Mouse (Mus musculus) lung, postnatal 0 days (tissue): ENCODE measurements around the gene Trim41. TPM values are rescaled to one million over a fixed set of nuclear protein-coding genes. Genes with fewer than 3 reads are reported as not detected.

ENCODE experiments used
- ATAC-seq: fragments of 200-750 bp; cut with Nextera tagmentation; 2 replicates; pipeline ENCODE4 v1.8.0; 2017; ENCODE audit warnings: moderate library complexity
- DNase-seq: peaks from one replicate; pipeline ENCODE4 v3.0.0-alpha.2; 2016; ENCODE audit warnings: low spot score
- H3K27ac ChIP-seq: fragments of 300-500 bp; sonication (generic); 2 replicates; pipeline ENCODE4 v1.5.1; 2014; ENCODE audit warnings: antibody characterized with exemption, mild to moderate bottlenecking, low read length, mixed read lengths
- H3K27me3 ChIP-seq: fragments of 300-500 bp; sonication (generic); replicated peaks from 2 replicates; pipeline ENCODE4 v1.6.1; 2014; ENCODE audit warnings: low read length, mixed read lengths; ENCODE audit not compliant: insufficient read depth
- H3K36me3 ChIP-seq: fragments of 300-500 bp; sonication (generic); 2 replicates; pipeline ENCODE4 v1.6.1; 2014; ENCODE audit warnings: low read length, mixed read lengths; ENCODE audit not compliant: insufficient read depth
- H3K4me1 ChIP-seq: fragments of 300-500 bp; sonication (generic); 2 replicates; pipeline ENCODE4 v1.6.1; 2014; ENCODE audit warnings: antibody characterized with exemption, low read depth, low read length, mixed read lengths; ENCODE audit not compliant: insufficient read depth
- H3K4me2 ChIP-seq: fragments of 300-500 bp; sonication (generic); replicated peaks from 2 replicates; pipeline ENCODE4 v1.6.1; 2014; ENCODE audit warnings: low read depth, mild to moderate bottlenecking, low read length, moderate library complexity, mixed read lengths
- H3K4me3 ChIP-seq: fragments of 300-500 bp; sonication (generic); 2 replicates; pipeline ENCODE4 v1.5.1; 2014; ENCODE audit warnings: low read depth, low read length
- H3K9ac ChIP-seq: fragments of 300-500 bp; sonication (generic); replicated peaks from 2 replicates; pipeline ENCODE4 v1.6.1; 2014; ENCODE audit warnings: low read depth, mild to moderate bottlenecking
- H3K9me3 ChIP-seq: fragments of 300-500 bp; sonication (generic); 2 replicates; pipeline ENCODE4 v1.6.1; 2016; ENCODE audit warnings: low read length, mixed read lengths
- CTCF ChIP-seq: IDR thresholded peaks from 2 replicates; pipeline ENCODE4 v1.5.1; 2016; ENCODE audit warnings: antibody characterized with exemption, mild to moderate bottlenecking
- EP300 ChIP-seq: IDR thresholded peaks from 2 replicates; pipeline ENCODE4 v1.6.1; 2016; ENCODE audit warnings: antibody characterized with exemption, mild to moderate bottlenecking, control low read depth
- WGBS: fragments of 180-500 bp; shearing (Covaris S2); extraction: QIAGEN DNeasy Blood & Tissue Kit; methylation state at CpG from one replicate; pipeline ENCODE4 v1.1.7; 2014; 5-methylcytosine and 5-hydroxymethylcytosine counted together
- polyA plus RNA-seq: library from polyadenylated mRNA; unstranded; fragments of >200 nt; fragmentation: Nextera tagmentation; extraction: Ambion mirVana; gene quantifications from 2 replicates; pipeline ENCODE4 v1.2.1, GENCODE M21; 2015

Trim41 gene
- polyA plus RNA-seq, 1 experiment from 2014 or later: 4.3 TPM

DNA sequence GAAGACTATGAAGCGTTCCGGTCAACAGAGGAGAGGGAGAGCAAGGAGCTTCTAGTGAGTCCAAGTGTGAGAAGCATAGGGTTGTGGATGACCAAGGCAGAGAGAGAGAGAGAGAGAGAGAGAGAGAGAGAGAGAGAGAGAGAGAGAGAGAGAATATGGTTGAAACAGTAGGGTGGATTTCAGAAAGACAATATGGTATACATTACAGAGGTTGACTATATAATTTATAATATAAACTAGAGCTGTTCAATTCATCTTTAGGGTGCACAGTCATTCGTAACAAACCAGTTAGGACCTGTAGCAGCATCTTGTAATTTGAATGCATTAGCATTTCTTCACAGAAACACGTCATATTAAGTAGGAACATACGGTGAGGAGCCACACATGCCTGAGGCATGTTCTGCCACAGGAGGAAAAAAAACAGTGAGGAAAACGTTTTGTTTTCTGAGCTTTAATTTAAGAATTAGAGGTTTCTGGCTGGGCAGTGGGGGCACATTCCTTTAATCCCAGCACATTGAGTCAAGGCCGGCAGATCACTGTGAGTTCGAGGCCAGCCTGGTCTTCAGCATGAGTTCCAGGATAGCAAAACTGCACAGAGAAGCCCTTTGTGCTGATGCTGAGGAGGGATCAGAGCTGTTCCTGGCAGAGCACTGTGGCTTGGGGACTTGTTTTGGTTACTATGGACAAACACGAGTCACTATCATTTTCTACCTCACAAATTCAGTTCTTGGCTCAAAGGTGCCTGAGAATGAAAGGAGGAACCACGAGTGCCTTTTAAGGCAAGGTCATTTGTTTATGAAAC is 21.9 kb upstream of the Trim41 start:
- DNase-seq (no peak), ATAC-seq (no peak)
- no peak overlapping the region for H3K4me3 ChIP-seq
- no peaks in the 10 kb centered on the region for H3K27me3 ChIP-seq
- WGBS: 75% methylated on average over 10 of the region's 10 CpGs
- no peak overlapping the region for H3K9ac ChIP-seq
- TF ChIP-seq CTCF (no peak), EP300 (no peak)
- H3K4me1 ChIP-seq: peaks cover 4% of the 10 kb centered on the region; the same call in 1 of the 2 replicates
- no peak overlapping the region for H3K4me2 ChIP-seq
- no peaks in the 10 kb centered on the region for H3K9me3 ChIP-seq
- H3K27ac ChIP-seq: no peak overlapping the region
- no peaks in the 10 kb centered on the region for H3K36me3 ChIP-seq

DNA sequence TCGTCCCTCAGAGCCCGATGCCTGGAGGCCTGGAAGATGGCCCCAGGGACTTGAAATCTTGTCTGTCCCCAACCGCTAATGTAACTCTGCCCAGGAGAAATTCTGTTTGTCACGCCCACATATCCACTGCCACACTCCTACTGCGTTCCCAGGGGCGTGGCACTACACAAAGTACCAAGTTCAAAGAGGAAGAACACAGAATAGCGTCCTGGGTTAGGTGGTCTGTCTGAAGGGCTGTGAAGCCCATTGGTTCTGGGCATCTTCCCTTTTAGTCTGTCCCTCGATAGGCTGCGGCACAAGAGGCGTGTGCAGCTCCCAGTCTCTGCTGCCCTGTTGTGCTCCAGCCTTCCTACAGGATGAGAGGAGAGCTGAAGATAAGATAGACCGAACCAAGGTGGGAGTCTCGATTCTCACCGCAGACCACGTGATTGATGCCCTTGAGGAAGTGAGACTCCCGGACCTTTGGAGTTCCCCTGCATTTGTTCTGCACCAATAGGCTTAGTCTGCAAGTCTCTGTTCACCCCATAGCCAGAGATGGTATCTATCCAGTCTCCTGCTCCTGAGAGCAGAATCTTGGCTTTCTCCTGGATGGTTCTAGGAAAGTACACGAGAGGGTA is 21.1 kb upstream of the Trim41 start:
- no peak overlapping the region for H3K27ac ChIP-seq
- no peaks in the 10 kb centered on the region for H3K9me3 ChIP-seq
- ATAC-seq (peak; percentile 18; the same call in 1 of the 2 replicates), DNase-seq (peak; percentile 53)
- H3K36me3 ChIP-seq: no peaks in the 10 kb centered on the region
- under 1% methylated on average over 16 of the region's 16 CpGs for WGBS
- H3K4me3 ChIP-seq: peak overlapping the region; percentile 85
- H3K27me3 ChIP-seq: no peaks in the 10 kb centered on the region
- peak overlapping the region; percentile 29; the same call in 1 of the 2 replicates for H3K9ac ChIP-seq
- TF ChIP-seq CTCF: no peak
- no peak for TF ChIP-seq EP300
- peak overlapping the region; percentile 92 for H3K4me2 ChIP-seq
- peaks cover 4% of the 10 kb centered on the region; the same call in 1 of the 2 replicates for H3K4me1 ChIP-seq

DNA sequence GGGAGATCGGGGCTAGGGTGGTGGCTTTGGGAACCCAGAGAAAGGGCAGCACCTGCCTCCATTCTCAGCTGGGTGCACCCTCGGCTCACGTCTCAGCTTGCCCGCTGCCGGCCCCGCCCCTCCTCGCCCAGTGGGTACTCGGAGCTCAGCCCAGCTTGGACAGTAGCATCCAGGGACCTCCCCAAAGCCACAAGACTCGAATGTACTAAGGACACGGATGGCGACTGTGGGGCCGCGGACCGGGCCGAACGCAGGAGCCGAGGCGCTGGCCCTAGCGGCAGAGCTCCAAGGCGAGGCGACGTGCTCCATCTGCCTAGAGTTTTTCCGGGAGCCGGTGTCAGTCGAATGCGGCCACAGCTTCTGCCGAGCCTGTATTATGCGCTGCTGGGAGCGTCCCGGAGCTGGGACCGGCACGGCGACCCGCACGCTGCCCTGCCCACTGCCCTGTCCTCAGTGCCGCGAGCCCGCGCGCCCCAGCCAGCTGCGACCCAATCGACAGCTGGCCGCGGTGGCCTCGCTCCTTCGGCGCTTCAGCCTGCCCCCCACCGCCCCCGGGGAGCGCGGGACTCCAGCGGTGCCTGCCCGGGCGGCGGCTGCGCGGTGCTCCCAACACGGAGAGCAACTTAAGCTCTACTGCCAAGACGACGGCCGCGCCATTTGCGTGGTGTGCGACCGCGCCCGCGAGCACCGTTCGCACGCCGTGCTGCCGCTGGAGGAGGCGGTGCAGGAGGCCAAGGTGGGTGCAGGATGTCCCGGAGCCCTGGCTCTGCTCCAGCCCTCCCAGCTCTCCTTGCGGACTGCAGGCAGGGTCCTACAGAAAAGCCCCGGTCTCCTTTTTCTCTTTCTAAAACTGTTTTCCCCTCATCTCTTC is 20.4 kb upstream of the Trim41 start:
- Histone ChIP-seq H3K4me2 (peak overlapping the region; percentile 92), H3K27me3 (no peaks in the 10 kb centered on the region), H3K9me3 (no peaks in the 10 kb centered on the region), H3K36me3 (no peaks in the 10 kb centered on the region), H3K4me3 (peak overlapping the region; percentile 85), H3K4me1 (peaks cover 4% of the 10 kb centered on the region; the same call in 1 of the 2 replicates), H3K9ac (peak overlapping the region; percentile 29; the same call in 1 of the 2 replicates), H3K27ac (peak overlapping the region; percentile 16; the same call in 1 of the 2 replicates)
- TF ChIP-seq EP300: no peak
- no peak for TF ChIP-seq CTCF
- WGBS: 3% methylated on average over 51 of the region's 77 CpGs
- DNase-seq (peak; percentile 58), ATAC-seq (peak; percentile 39)

DNA sequence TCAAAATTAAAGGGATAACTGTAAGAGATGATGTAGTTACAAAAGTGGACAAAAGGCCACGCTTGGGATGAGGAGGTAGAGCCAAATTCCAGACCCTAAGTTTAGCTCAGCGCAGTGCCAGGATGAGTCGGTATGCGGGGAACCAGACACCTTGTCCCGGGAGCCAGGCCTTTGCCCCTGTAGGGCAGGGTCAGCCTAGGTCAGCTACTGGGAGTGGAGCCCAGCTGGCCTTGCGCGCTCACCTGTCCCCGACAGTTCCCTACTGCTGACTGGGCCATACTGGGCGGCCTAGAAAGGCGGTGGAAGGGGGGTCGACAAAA is 19.8 kb upstream of the Trim41 start:
- ATAC-seq (no peak), DNase-seq (no peak)
- WGBS: 14% methylated on average over 11 of the region's 11 CpGs
- Histone ChIP-seq H3K27me3 (no peaks in the 10 kb centered on the region), H3K27ac (0 out of 2 replicates have a peak overlapping the region, but pooled peaks have one; percentile 16), H3K9ac (no peak overlapping the region), H3K4me1 (peaks cover 4% of the 10 kb centered on the region; the same call in 1 of the 2 replicates), H3K9me3 (no peaks in the 10 kb centered on the region), H3K36me3 (no peaks in the 10 kb centered on the region), H3K4me2 (peak overlapping the region; percentile 92), H3K4me3 (peak overlapping the region; percentile 85)
- TF ChIP-seq CTCF: no peak
- no peak for TF ChIP-seq EP300

DNA sequence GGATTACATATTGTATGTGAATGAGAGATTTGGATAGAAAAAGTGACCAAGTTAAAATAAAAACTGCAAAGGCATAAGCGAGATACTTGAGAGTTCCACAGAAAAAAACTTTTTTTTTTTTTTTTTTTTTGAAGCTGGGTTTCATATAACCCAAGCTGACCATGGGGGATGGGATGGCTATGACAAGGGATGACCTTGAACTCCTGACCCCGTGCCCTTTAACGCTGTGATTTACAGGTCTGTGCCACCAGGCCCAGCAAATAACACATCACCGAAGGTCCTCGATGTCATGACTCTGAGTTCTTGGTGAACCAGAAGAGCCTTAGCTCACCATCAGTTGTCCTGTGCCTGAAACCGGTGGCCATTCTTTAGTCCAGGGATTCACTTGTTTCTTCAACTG is 18.8 kb upstream of the Trim41 start:
- DNase-seq (no peak), ATAC-seq (no peak)
- no peak overlapping the region for H3K4me3 ChIP-seq
- H3K9me3 ChIP-seq: no peaks in the 10 kb centered on the region
- H3K4me2 ChIP-seq: no peak overlapping the region
- 72% methylated on average over 6 of the region's 6 CpGs for WGBS
- no peaks in the 10 kb centered on the region for H3K36me3 ChIP-seq
- H3K9ac ChIP-seq: no peak overlapping the region
- no peaks in the 10 kb centered on the region for H3K27me3 ChIP-seq
- TF ChIP-seq EP300: no peak
- TF ChIP-seq CTCF: no peak
- H3K27ac ChIP-seq: no peak overlapping the region
- H3K4me1 ChIP-seq: peaks cover 4% of the 10 kb centered on the region; the same call in 1 of the 2 replicates
